Mouse (Mus musculus): ENCODE data around the gene Sncg.

DNA sequence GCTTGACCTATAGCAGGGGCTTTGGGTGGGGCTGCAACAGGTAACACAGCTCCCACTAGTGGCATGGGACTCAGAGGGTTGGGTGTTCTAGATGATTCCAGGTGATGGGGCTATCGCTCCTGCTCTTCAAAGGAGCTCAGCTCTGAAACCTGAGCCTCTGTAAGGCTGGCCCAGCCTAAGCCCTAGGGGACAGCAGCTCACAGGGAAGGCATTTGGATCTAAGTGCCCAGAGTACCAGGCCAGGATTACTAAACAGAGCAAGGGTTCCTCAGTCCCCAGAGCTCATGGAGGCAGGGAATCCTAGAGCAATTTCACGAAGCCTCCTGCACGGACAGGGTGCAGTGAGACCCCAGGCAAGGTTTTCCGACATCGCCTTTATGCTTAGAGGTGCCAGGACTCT lies 1.4 kb upstream of the Sncg start:
- TF ChIP-seq CTCF (IDR thresholded peaks at IDR 0.05; ENCODE audit: control insufficient read depth, insufficient read depth, low read length) (no peak), POLR2A (IDR thresholded peaks at IDR 0.05; ENCODE audit: borderline replicate concordance, control insufficient read depth, low read depth, low read length) (no peak)
